Mouse (Mus musculus) 3134 (cell line): ENCODE data around the gene Nars2.

Experiments
- DNase-seq: peaks from one replicate; pipeline ENCODE4 v3.0.0-alpha.2; 2011; ENCODE audit warnings: low spot score; ENCODE audit not compliant: insufficient read length; ENCODE audit errors: extremely low read depth

The Nars2 gene

GRCm38 (mm10) chr7:96970359-96970758 lies 19.1 kb downstream of the Nars2 start:
- DNase-seq, result no peak

DNA sequence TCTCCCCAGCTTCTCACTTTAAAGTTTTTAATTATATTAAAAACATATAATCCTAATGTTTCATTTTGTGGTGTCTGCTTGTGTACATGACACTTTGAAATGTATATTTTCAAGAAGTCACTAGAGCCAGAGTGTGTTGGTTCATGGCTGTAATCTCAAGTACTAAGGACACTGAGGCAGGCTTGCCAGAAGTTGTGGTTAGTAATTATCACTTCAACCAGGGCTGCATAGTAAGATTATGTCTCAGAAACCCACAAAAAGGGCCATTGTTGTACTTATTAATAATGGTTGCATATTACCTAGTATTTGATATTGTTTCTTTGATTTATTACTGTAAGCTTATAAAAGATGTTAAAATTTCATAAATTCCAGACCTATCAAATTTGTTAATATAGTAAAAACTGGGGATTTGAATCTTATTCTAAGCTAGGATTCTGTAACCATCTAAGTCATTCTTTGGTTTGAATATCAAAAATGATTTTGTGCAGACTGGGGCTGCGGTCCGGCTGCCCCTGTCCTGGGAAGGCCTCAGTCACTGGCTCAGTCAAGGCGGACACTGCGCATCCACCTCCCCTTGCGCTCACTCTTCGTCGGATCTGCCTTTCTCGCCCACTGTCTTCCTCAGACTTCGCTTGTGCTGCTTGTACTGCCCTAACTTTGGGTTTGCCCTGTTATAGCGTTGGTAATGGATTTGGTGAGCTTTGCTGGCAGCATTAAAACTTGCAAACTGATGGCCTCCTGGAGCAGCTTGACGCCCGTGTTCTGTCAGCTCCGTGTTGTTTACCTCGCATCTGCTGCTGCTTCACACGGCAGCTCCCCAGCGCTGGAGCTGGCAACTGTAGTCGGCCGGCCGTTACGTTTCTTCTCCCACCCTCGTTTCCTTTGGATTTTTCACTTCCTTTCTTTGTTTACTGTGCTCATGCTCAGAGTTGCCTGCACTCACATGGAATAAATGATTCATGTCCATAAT lies 20.0 kb downstream of the Nars2 start:
- no peak for DNase-seq

DNA sequence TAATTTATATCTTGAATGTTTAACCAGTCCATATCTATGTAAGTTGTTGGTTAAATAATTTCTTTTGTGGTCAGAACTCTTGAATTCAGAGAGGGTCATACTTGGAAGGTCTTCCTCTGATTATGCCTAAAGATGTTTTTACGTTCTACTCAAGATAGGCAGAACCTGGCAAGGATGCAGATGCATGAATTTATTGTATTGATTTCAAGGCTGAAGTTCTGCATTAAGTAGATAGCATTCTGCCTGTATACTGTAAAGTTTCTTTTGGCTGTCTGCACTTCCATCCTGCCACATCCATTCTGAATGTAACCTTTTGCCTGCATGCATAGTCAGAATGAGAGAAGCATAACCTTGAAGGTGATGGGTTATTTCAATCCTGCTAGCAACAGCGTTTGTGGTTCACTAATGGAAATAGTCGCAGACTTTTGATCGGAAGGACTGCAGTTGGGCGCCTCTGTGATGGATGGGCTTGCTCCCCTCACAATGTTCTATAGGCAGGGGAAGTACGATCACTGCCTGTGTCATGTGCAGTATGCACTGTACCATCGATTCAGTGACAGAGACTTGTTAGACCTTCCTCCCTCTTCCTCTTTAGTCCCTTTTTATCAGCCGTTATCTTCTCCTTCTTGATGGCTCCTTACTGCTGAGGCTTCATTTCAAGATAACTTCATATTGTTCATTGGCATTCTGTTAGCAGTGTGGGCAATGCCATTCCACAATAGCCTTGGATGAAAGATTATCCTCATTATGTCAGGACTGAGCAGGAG lies 21.0 kb downstream of the Nars2 start:
- no peak for DNase-seq

GRCm38 (mm10) chr7:96975914-96976313 lies 24.6 kb downstream of the Nars2 start:
- DNase-seq, result no peak

GRCm38 (mm10) chr7:96977209-96977608 lies 25.9 kb downstream of the Nars2 start:
- no peak for DNase-seq

DNA sequence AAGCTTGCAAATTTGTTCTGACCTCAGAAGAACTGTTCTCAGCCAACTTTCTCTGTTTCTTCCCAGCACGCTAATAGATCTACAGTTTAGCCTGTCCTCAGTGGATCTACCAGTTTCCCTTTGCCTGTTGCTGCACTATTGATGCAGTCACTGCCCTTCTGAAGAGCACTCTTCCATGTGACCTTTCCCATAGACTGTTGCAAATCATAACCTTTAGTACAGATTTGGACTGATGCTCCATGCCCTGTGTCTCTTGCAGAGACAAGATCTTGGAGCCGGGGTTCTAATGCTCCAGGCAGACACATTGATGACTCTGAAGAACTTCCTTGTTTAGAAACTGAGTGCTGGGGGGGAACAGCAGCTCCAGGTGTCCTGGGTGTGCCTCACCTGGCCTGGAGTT lies 30.1 kb downstream of the Nars2 start:
- no peak for DNase-seq

DNA sequence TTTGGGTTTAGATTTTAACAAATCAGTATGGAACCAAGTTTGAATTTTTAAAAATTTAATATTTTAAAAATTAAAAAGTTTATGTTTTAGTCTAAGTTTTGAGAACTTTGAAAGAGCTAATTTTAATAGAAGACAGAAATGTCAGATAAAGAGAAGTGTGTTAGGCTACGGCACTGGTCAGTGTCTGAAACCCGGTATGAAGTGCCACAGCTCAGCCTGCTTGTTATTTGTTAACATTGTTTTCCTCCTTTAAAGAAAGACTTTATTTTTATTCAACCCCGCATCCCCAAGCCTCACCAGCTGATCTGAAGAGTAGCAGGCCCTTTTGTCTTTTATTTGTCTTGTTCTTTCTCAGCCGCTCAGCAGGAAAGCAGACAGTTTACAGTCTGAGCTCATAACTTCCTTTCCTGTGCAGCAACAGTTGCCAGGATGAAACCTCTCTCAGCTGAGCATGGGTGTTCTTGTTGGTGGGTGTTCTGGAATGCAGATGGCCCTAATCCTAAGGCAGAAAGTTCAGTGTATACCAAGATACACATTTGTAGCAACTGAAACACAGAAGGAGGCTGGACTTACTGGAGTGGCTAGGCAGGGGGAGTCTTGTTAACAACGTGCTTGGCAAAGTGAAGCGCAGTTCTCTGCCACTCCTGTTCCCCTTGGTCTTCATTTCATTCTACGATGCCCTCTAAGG lies 32.5 kb downstream of the Nars2 start:
- DNase-seq, result no peak

DNA sequence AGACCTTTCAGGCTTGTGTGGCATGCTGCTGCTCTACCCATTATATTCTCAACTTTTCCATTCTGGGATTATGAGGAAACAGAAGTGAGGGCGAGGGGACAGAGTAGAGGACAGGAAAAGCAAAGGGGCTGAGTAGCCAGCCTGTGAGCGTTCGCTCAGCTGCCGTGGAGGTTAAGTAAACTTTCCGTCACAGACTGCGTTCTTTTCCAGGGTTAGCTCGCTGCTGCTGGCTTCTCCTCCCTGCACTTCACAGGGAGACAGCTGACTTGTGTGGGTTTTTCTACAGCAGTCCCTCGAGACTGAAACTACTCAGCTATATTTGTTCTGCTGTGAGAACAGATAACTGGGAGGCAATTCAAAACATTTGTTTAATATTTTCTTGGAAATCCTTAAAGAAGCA lies 34.5 kb downstream of the Nars2 start:
- DNase-seq, result no peak

DNA sequence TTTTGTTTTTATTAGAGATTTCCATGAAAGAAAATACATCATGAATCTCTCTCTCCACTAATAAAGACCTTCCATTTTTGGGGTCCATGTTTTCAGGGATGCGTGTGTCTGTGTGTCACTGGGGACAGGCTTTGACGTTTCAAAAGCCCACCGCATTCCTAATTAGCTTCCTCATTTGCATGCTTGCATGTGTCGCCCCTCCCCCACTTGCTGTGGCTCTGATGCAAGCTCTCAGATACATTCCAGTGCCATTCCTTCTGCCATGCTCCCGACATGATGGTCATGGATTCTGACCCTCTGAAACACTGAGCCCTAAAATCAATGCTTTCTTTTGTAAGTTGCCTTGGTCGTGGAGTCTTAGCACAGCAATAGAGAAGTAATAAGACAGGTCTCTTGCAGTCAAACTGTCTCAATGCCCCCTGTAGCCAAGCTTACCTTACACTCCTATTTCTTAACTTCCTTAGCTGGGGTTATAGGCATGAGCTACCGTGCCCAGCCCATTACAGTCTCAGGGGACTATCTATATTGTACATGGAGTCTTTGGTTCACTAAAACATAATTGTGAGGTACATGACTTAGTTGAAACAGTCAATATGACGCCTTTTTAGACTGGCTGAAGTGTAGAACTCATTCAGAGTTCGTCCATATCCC lies 35.6 kb downstream of the Nars2 start:
- DNase-seq, result no peak

- peak; percentile 21 for DNase-seq
Observed at GRCm38 (mm10) chr7:96987676-96988075, 36.4 kb downstream of the Nars2 start.

DNA sequence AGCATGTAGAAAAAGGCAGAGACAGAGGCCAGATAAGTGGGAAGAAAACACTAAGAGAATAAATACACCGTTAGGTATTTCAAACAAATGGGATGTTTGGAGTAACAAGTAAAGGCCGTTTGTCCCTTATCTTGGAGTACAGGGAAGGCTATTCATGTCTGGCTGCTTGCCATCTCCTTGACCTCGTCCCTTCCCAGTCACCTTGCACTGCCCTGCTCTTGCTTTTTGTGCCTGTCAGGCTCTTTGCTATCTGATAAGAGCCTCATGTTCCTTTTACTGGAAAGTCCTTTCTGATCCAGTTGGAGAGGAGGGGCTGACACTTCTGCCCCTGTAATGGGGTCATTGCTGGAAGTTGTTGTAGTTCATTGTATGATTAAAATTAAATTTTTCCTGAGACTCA lies 61.7 kb downstream of the Nars2 start:
- DNase-seq, result no peak

DNA sequence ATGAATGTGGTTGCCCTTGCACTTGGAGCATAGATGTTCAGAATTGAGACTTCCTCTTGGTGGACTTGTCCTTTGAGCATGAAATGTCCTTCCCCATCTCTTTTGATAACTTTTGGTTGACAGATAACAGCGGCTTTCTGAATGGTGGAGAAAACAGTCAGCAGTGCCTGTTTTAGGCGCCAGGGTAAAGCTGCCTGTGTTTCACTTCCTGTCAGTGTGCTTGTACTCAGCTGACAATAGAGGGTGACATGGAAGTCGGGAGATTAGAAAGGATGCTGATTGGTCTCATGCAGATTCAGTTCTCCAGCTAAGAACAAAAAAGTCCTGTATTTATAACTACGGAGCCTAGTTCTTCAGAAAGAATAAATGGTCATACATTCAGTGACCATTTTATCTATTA lies 66.7 kb downstream of the Nars2 start:
- DNase-seq, result no peak

- no peak for DNase-seq
Observed at GRCm38 (mm10) chr7:97018418-97018817, 67.1 kb downstream of the Nars2 start.

GRCm38 (mm10) chr7:97019303-97019702 lies 68.0 kb downstream of the Nars2 start:
- DNase-seq, result no peak

DNA sequence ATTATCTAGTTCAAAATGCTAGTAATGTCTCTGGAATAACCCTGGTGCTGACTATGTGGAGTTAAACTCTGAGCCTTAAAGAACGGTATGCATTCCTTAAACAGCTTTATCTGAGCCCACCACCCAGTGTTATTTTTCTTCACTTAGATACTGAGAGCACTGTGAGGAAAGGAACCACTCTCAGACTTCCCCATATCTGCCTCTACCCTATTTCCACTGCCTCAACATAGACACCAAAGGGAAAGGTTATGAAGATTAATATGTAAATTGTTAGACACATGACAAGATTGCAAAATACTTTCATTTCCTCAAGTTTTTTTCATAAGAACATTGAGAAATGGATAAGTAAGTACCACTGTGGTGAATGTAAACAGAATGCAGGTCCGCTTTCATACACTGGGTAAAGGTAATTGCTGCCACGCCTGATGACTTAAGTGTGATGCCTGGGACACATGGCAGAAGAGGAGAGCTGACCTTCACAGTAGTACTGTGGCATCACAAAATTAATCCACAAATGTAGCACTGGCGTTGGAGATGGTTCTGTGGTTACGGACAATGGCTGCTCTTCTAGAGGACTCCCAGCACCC lies 75.6 kb downstream of the Nars2 start:
- DNase-seq, result no peak

GRCm38 (mm10) chr7:97029151-97029550 lies 77.8 kb downstream of the Nars2 start:
- peak; percentile 12 for DNase-seq

DNA sequence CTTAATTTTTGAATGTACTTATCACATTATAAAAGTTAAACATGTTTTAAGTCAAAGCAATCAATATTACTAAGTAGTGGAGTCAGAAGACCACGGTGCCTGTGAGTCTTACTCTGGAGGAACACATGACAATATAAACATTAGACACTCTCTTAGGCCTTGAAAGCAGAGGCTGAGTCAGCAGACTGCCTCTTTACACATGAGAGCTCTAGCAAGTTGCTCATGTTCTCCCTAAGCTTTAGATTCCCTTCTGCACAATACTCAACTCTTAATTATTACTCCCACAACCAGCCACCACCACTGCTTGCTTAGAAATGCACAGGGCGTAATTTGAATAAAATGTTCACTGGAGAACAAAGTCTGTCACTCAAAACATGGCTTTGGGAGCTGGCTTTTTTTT lies 81.1 kb downstream of the Nars2 start:
- no peak for DNase-seq

GRCm38 (mm10) chr7:97039641-97040040 lies 88.3 kb downstream of the Nars2 start:
- no peak for DNase-seq

DNA sequence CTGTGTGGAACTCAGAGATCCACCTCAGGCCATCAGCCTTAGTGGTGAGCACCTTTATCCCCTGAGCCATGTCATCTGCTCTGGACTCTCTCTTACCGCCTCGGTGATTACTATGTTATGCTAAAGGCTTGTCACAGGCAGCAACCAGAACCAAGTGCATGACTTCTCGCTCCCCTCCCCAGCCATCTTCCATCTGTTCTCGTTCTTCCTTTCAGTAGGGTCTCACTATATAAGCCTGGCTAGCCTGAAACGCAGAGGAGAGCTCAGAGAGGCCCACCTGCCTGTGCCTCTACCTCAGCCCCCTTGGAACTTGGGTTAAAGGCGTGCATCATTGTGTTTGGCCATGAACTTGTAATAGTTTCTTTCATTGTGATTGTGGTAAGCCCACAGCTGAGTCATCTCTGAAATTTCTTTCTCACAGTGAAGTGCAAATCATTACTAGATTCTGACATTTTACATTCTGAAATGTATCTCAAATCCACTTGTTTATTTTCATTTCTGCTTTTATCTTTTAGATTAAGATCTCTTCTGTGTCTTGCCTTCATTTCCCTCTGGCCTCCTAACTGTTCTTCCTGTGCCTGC lies 90.7 kb downstream of the Nars2 start:
- DNase-seq, result no peak

DNA sequence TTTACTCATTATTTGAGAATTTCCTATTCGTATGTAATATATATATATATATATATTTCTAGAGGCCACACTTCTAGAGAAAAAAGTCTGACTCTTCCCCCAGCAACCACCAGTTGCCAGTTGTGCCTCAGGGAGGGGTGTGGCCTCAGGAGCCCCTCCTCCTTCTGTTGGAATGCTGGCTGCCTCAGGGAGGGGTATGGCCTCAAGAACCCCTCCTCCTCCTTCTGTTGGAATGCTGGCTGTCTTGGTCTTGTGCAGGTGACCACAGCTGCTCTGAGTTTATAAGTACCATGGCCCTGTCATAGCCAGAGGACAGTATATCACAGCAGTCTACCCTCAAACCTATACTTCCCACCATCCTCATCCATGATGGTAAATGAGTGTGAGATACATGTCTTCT lies 91.7 kb downstream of the Nars2 start:
- no peak for DNase-seq
